Mouse (Mus musculus): ENCODE results near the gene Plxnb3. TPM values are rescaled to one million over a fixed set of nuclear protein-coding genes. Genes with fewer than 3 reads are reported as not detected.
"Not testable (repeated sequence)": the region's sequence is repeated elsewhere in the genome, so short reads cannot be mapped to it uniquely, and the experiment has no call there.

Gene Plxnb3
- polyA plus RNA-seq, 1 experiment from 2014 or later: 0.36 TPM

GRCm38 (mm10) chrX:73730908-73731307 is 26.0 kb upstream of the Plxnb3 start:
- no peak for DNase-seq (ENCODE audit: low spot score)
- Histone ChIP-seq H3K36me3 (ENCODE audit: control insufficient read depth, insufficient read depth, low read length) (no peaks in the 10 kb centered on the region), H3K4me2 (no peak overlapping the region), H3K4me1 (replicated peaks; ENCODE audit: control insufficient read depth, insufficient read depth, low read length) (no peaks in the 10 kb centered on the region), H3K27me3 (replicated peaks; ENCODE audit: control insufficient read depth, insufficient read depth, low read length) (no peaks in the 10 kb centered on the region), H3K4me3 (ENCODE audit: low read depth, low read length) (no peak overlapping the region), H3K9ac (ENCODE audit: low read depth, low read length) (no peak overlapping the region), H3K9me3 (ENCODE audit: control insufficient read depth, low read length) (no peaks in the 10 kb centered on the region), H3K27ac (ENCODE audit: low read depth, low read length) (no peak overlapping the region)
- WGBS: 32% methylated on average over 1 of the region's 1 CpGs
- no peak for ATAC-seq (replicated peaks; ENCODE audit: low FRiP score)

GRCm38 (mm10) chrX:73738155-73738554 is 18.7 kb upstream of the Plxnb3 start:
- ATAC-seq (replicated peaks; ENCODE audit: low FRiP score) (no peak), DNase-seq (ENCODE audit: low spot score) (no peak)
- H3K4me2 ChIP-seq: no peak overlapping the region
- no peak overlapping the region for H3K4me3 ChIP-seq (ENCODE audit: low read depth, low read length)
- WGBS: 78% methylated on average over 1 of the region's 1 CpGs
- H3K4me1 ChIP-seq (replicated peaks; ENCODE audit: control insufficient read depth, insufficient read depth, low read length): no peaks in the 10 kb centered on the region
- no peak overlapping the region for H3K9ac ChIP-seq (ENCODE audit: low read depth, low read length)
- H3K27me3 ChIP-seq (replicated peaks; ENCODE audit: control insufficient read depth, insufficient read depth, low read length): no peaks in the 10 kb centered on the region
- no peak overlapping the region for H3K27ac ChIP-seq (ENCODE audit: low read depth, low read length)
- no peaks in the 10 kb centered on the region for H3K36me3 ChIP-seq (ENCODE audit: control insufficient read depth, insufficient read depth, low read length)
- no peaks in the 10 kb centered on the region for H3K9me3 ChIP-seq (ENCODE audit: control insufficient read depth, low read length)

GRCm38 (mm10) chrX:73739151-73739550 is 17.7 kb upstream of the Plxnb3 start:
- WGBS: 58% methylated on average over 5 of the region's 5 CpGs
- H3K4me3 ChIP-seq (ENCODE audit: low read depth, low read length): no peak overlapping the region
- no peak overlapping the region for H3K4me2 ChIP-seq
- no peak for ATAC-seq (replicated peaks; ENCODE audit: low FRiP score)
- no peaks in the 10 kb centered on the region for H3K36me3 ChIP-seq (ENCODE audit: control insufficient read depth, insufficient read depth, low read length)
- no peak overlapping the region for H3K27ac ChIP-seq (ENCODE audit: low read depth, low read length)
- H3K9me3 ChIP-seq (ENCODE audit: control insufficient read depth, low read length): no peaks in the 10 kb centered on the region
- H3K27me3 ChIP-seq (replicated peaks; ENCODE audit: control insufficient read depth, insufficient read depth, low read length): no peaks in the 10 kb centered on the region
- no peak overlapping the region for H3K9ac ChIP-seq (ENCODE audit: low read depth, low read length)
- H3K4me1 ChIP-seq (replicated peaks; ENCODE audit: control insufficient read depth, insufficient read depth, low read length): no peaks in the 10 kb centered on the region
- no peak for DNase-seq (ENCODE audit: low spot score)

- H3K4me1 ChIP-seq (replicated peaks; ENCODE audit: control insufficient read depth, insufficient read depth, low read length); DNase-seq (ENCODE audit: low spot score); H3K4me3 ChIP-seq (ENCODE audit: low read depth, low read length); H3K9me3 ChIP-seq (ENCODE audit: control insufficient read depth, low read length); H3K4me2 ChIP-seq; ATAC-seq (replicated peaks; ENCODE audit: low FRiP score); H3K9ac ChIP-seq (ENCODE audit: low read depth, low read length); H3K36me3 ChIP-seq (ENCODE audit: control insufficient read depth, insufficient read depth, low read length); H3K27ac ChIP-seq (ENCODE audit: low read depth, low read length); H3K27me3 ChIP-seq (replicated peaks; ENCODE audit: control insufficient read depth, insufficient read depth, low read length): not testable (repeated sequence)
- WGBS: 86% methylated on average over 7 of the region's 7 CpGs
Observed at GRCm38 (mm10) chrX:73739841-73740240, 17.0 kb upstream of the Plxnb3 start.

- no peak overlapping the region for H3K9ac ChIP-seq (ENCODE audit: low read depth, low read length)
- no peaks in the 10 kb centered on the region for H3K4me1 ChIP-seq (replicated peaks; ENCODE audit: control insufficient read depth, insufficient read depth, low read length)
- no peaks in the 10 kb centered on the region for H3K27me3 ChIP-seq (replicated peaks; ENCODE audit: control insufficient read depth, insufficient read depth, low read length)
- no peak overlapping the region for H3K27ac ChIP-seq (ENCODE audit: low read depth, low read length)
- H3K9me3 ChIP-seq (ENCODE audit: control insufficient read depth, low read length): no peaks in the 10 kb centered on the region
- H3K4me2 ChIP-seq: no peak overlapping the region
- no peaks in the 10 kb centered on the region for H3K36me3 ChIP-seq (ENCODE audit: control insufficient read depth, insufficient read depth, low read length)
- 71% methylated on average over 1 of the region's 1 CpGs for WGBS
- no peak for DNase-seq (ENCODE audit: low spot score)
- no peak for ATAC-seq (replicated peaks; ENCODE audit: low FRiP score)
- no peak overlapping the region for H3K4me3 ChIP-seq (ENCODE audit: low read depth, low read length)
Observed at GRCm38 (mm10) chrX:73744774-73745481, 12.0 kb upstream of the Plxnb3 start.

- no peaks in the 10 kb centered on the region for H3K4me1 ChIP-seq (replicated peaks; ENCODE audit: control insufficient read depth, insufficient read depth, low read length)
- H3K36me3 ChIP-seq (ENCODE audit: control insufficient read depth, insufficient read depth, low read length): no peaks in the 10 kb centered on the region
- DNase-seq (ENCODE audit: low spot score) (no peak), ATAC-seq (replicated peaks; ENCODE audit: low FRiP score) (no peak)
- 90% methylated on average over 1 of the region's 1 CpGs for WGBS
- H3K27ac ChIP-seq (ENCODE audit: low read depth, low read length): no peak overlapping the region
- no peak overlapping the region for H3K4me2 ChIP-seq
- H3K9ac ChIP-seq (ENCODE audit: low read depth, low read length): no peak overlapping the region
- H3K4me3 ChIP-seq (ENCODE audit: low read depth, low read length): no peak overlapping the region
- H3K9me3 ChIP-seq (ENCODE audit: control insufficient read depth, low read length): no peaks in the 10 kb centered on the region
- H3K27me3 ChIP-seq (replicated peaks; ENCODE audit: control insufficient read depth, insufficient read depth, low read length): peaks cover 2% of the 10 kb centered on the region; the same call in 1 of the 2 replicates
Observed at GRCm38 (mm10) chrX:73748977-73749376, 7.9 kb upstream of the Plxnb3 start.

- DNase-seq (ENCODE audit: low spot score): no peak
- WGBS: 86% methylated on average over 13 of the region's 13 CpGs
- no peak overlapping the region for H3K9ac ChIP-seq (ENCODE audit: low read depth, low read length)
Observed at GRCm38 (mm10) chrX:73758611-73759290, 1.9 kb downstream of the Plxnb3 start.

GRCm38 (mm10) chrX:73765311-73765710 is 8.4 kb downstream of the Plxnb3 start:
- Histone ChIP-seq H3K4me3 (ENCODE audit: low read depth, low read length) (no peak overlapping the region), H3K27ac (ENCODE audit: low read depth, low read length) (no peak overlapping the region), H3K27me3 (replicated peaks; ENCODE audit: control insufficient read depth, insufficient read depth, low read length) (no peaks in the 10 kb centered on the region; the same call in 1 of the 2 replicates), H3K9ac (ENCODE audit: low read depth, low read length) (no peak overlapping the region), H3K4me2 (no peak overlapping the region), H3K9me3 (ENCODE audit: control insufficient read depth, low read length) (no peaks in the 10 kb centered on the region), H3K4me1 (replicated peaks; ENCODE audit: control insufficient read depth, insufficient read depth, low read length) (no peaks in the 10 kb centered on the region), H3K36me3 (ENCODE audit: control insufficient read depth, insufficient read depth, low read length) (no peaks in the 10 kb centered on the region)
- no peak for DNase-seq (ENCODE audit: low spot score)
- ATAC-seq (replicated peaks; ENCODE audit: low FRiP score): no peak
- WGBS: 61% methylated on average over 1 of the region's 1 CpGs

More at GRCm38 (mm10) chrX:73758611-73759290, 1.9 kb downstream of the Plxnb3 start:
- Histone ChIP-seq H3K4me1 (replicated peaks; ENCODE audit: control insufficient read depth, insufficient read depth, low read length) (no peaks in the 10 kb centered on the region; the same call in 1 of the 2 replicates), H3K36me3 (ENCODE audit: control insufficient read depth, insufficient read depth, low read length) (no peaks in the 10 kb centered on the region), H3K27me3 (replicated peaks; ENCODE audit: control insufficient read depth, insufficient read depth, low read length) (peaks cover 8% of the 10 kb centered on the region), H3K4me3 (ENCODE audit: low read depth, low read length) (no peak overlapping the region), H3K27ac (ENCODE audit: low read depth, low read length) (no peak overlapping the region), H3K4me2 (no peak overlapping the region), H3K9me3 (ENCODE audit: control insufficient read depth, low read length) (no peaks in the 10 kb centered on the region)
- no peak for ATAC-seq (replicated peaks; ENCODE audit: low FRiP score)

GRCm38 (mm10) chrX:73767267-73767666 is 10.4 kb downstream of the Plxnb3 start:
- DNase-seq (ENCODE audit: low spot score) (peak; percentile 41), ATAC-seq (replicated peaks; ENCODE audit: low FRiP score) (no peak)
- no peaks in the 10 kb centered on the region; the same call in 1 of the 2 replicates for H3K27me3 ChIP-seq (replicated peaks; ENCODE audit: control insufficient read depth, insufficient read depth, low read length)
- H3K36me3 ChIP-seq (ENCODE audit: control insufficient read depth, insufficient read depth, low read length): no peaks in the 10 kb centered on the region
- no peak overlapping the region for H3K9ac ChIP-seq (ENCODE audit: low read depth, low read length)
- H3K9me3 ChIP-seq (ENCODE audit: control insufficient read depth, low read length): no peaks in the 10 kb centered on the region
- H3K4me1 ChIP-seq (replicated peaks; ENCODE audit: control insufficient read depth, insufficient read depth, low read length): no peaks in the 10 kb centered on the region
- H3K27ac ChIP-seq (ENCODE audit: low read depth, low read length): no peak overlapping the region
- no peak overlapping the region for H3K4me2 ChIP-seq
- no peak overlapping the region for H3K4me3 ChIP-seq (ENCODE audit: low read depth, low read length)
- 68% methylated on average over 9 of the region's 9 CpGs for WGBS

Measured in liver, embryonic 11.5 days (tissue).